Mouse (Mus musculus) megakaryocyte, embryonic 14.5 days (primary cell): ENCODE results near the gene Pitpnm2.

Experiments used
- FLI1 ChIP-seq: IDR thresholded peaks from 2 replicates; pipeline ENCODE4 v1.6.1; 2012; ENCODE audit warnings: low read length, inconsistent platforms, mixed read lengths
- GATA1 ChIP-seq: IDR thresholded peaks from 3 replicates; pipeline ENCODE4 v1.6.1; 2012; ENCODE audit warnings: mixed read lengths, low read length, inconsistent platforms, borderline replicate concordance

GRCm38 (mm10) chr5:124221037-124221735 lies 28.4 kb downstream of the Pitpnm2 start:
- TF ChIP-seq GATA1 = no peak
- no peak for TF ChIP-seq FLI1
